Mouse (Mus musculus) hindbrain, postnatal 0 days (tissue): Measurements from ENCODE around the gene Cypt12. TPM values are rescaled to one million over a fixed set of nuclear protein-coding genes. Genes with fewer than 3 reads are reported as not detected.

Experiments
- ATAC-seq: fragments of 200-750 bp; cut with Nextera tagmentation; 2 replicates; pipeline ENCODE4 v1.8.0; 2017; ENCODE audit warnings: mild to moderate bottlenecking, moderate TSS enrichment, moderate library complexity
- DNase-seq: peaks from one replicate; pipeline ENCODE4 v3.0.0-alpha.2; 2015; ENCODE audit warnings: low spot score
- H3K27ac ChIP-seq: fragments of 300-500 bp; sonication (generic); 2 replicates; pipeline ENCODE4 v1.5.1; 2014; ENCODE audit warnings: mild to moderate bottlenecking
- H3K27me3 ChIP-seq: fragments of 300-500 bp; sonication (generic); 2 replicates; pipeline ENCODE4 v1.6.1; 2014; ENCODE audit warnings: low read length, mixed read lengths; ENCODE audit not compliant: insufficient read depth
- H3K36me3 ChIP-seq: fragments of 300-500 bp; sonication (generic); 2 replicates; pipeline ENCODE4 v1.6.1; 2014; ENCODE audit warnings: low read length, mixed read lengths; ENCODE audit not compliant: insufficient read depth
- H3K4me1 ChIP-seq: fragments of 300-500 bp; sonication (generic); 2 replicates; pipeline ENCODE4 v1.6.1; 2014; ENCODE audit warnings: antibody characterized with exemption, low read length, mixed read lengths; ENCODE audit not compliant: insufficient read depth
- H3K4me2 ChIP-seq: fragments of 300-500 bp; sonication (generic); 2 replicates; pipeline ENCODE4 v1.6.1; 2014; ENCODE audit warnings: low read depth, mild to moderate bottlenecking, low read length, moderate library complexity, mixed read lengths
- H3K4me3 ChIP-seq: fragments of 300-500 bp; sonication (generic); 2 replicates; pipeline ENCODE4 v1.5.1; 2014; ENCODE audit warnings: low read length
- H3K9ac ChIP-seq: fragments of 300-500 bp; sonication (generic); replicated peaks from 2 replicates; pipeline ENCODE4 v1.6.1; 2014; ENCODE audit warnings: mild to moderate bottlenecking, low read length, moderate library complexity, mixed read lengths
- H3K9me3 ChIP-seq: fragments of 300-500 bp; sonication (generic); 2 replicates; pipeline ENCODE4 v1.6.1; 2016; ENCODE audit warnings: low read length, mixed read lengths
- CTCF ChIP-seq: IDR thresholded peaks from 2 replicates; pipeline ENCODE4 v1.5.1; 2016; ENCODE audit warnings: antibody characterized with exemption, control low read depth, low read depth
- WGBS: fragments of 180-500 bp; shearing (Covaris S2); extraction: QIAGEN DNeasy Blood & Tissue Kit; methylation state at CpG from one replicate; pipeline ENCODE4 v1.1.7; 2014; 5-methylcytosine and 5-hydroxymethylcytosine counted together
- polyA plus RNA-seq: library from polyadenylated mRNA; unstranded; fragments of >200 nt; fragmentation: Nextera tagmentation; extraction: Ambion mirVana; gene quantifications from 2 replicates; pipeline ENCODE4 v1.2.1, GENCODE M21; 2015
- total RNA-seq: library from RNA; depleted of rRNA; stranded (reverse); fragments of >200 nt; gene quantifications from 2 replicates; pipeline ENCODE4 v1.2.3, GENCODE M21; 2014; rRNA removed

Cypt12 gene
- not detected in 2 replicates for total RNA-seq
- not detected in 2 replicates for polyA plus RNA-seq

GRCm38 (mm10) chr3:17948299-17948698 is at the start of gene Cypt12:
Gene Cypt12 (plus strand): TSS chr3:17948410.
- no peaks in the 10 kb centered on the region for H3K4me1 ChIP-seq
- H3K27ac ChIP-seq: no peak within 1 kb of the TSS
- TF ChIP-seq CTCF: no peak
- no peaks in the 10 kb centered on the region for H3K9me3 ChIP-seq
- WGBS: 95% methylated on average over 13 of the region's 13 CpGs
- H3K4me3 ChIP-seq: no peak within 1 kb of the TSS
- H3K27me3 ChIP-seq: no peaks in the 10 kb centered on the region
- H3K36me3 ChIP-seq: no peaks in the 10 kb centered on the region
- no peak within 1 kb of the TSS for H3K9ac ChIP-seq
- no peak for DNase-seq
- no peak for ATAC-seq
- H3K4me2 ChIP-seq: no peak within 1 kb of the TSS

DNA sequence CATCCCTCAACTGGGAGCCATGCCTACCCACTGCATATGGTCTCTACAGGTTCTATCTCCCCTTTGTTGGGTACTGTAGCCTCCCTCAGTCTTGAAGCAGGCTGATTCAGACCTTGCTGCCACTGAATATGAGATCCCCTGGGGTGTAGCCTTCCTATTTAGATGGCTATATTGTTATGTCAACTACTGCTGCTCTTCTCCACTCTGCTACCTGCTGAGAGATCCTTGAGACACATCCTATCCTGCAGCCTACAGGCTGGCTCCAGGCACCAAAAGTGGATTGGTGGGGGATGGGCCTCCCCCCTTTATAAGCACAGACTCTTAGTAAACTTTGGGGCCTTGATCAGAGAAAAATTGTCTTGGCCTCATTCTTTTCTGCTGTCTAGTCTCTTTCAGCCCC is 34.4 kb upstream of the Cypt12 start:
- Histone ChIP-seq H3K4me2 (no peak overlapping the region), H3K9ac (no peak overlapping the region), H3K27me3 (no peaks in the 10 kb centered on the region), H3K4me1 (no peaks in the 10 kb centered on the region), H3K4me3 (no peak overlapping the region), H3K9me3 (no peaks in the 10 kb centered on the region), H3K36me3 (no peaks in the 10 kb centered on the region), H3K27ac (no peak overlapping the region)
- ATAC-seq (no peak), DNase-seq (no peak)
- no peak for TF ChIP-seq CTCF

GRCm38 (mm10) chr3:17940206-17940605 is 8.0 kb upstream of the Cypt12 start:
- no peak overlapping the region for H3K4me2 ChIP-seq
- DNase-seq (no peak), ATAC-seq (no peak)
- no peaks in the 10 kb centered on the region for H3K9me3 ChIP-seq
- no peak overlapping the region for H3K4me3 ChIP-seq
- no peak overlapping the region for H3K9ac ChIP-seq
- H3K27me3 ChIP-seq: no peaks in the 10 kb centered on the region
- WGBS: 75% methylated on average over 2 of the region's 2 CpGs
- no peak overlapping the region for H3K27ac ChIP-seq
- TF ChIP-seq CTCF: no peak
- no peaks in the 10 kb centered on the region for H3K36me3 ChIP-seq
- no peaks in the 10 kb centered on the region for H3K4me1 ChIP-seq
